Mouse (Mus musculus): Measurements from ENCODE around the gene Skil. TPM values are rescaled to one million over a fixed set of nuclear protein-coding genes. Genes with fewer than 3 reads are reported as not detected.

Gene Skil
- total RNA-seq, 2 experiments from 2014 or later = 62.7 to 63.9 TPM

Other genes with a start within 250 kb of the Skil start
- gene Gpr160, start 239.1 kb upstream of the Skil start, total RNA-seq (2021) = 1 to 10 TPM in 1 of 2 experiments, under 1 TPM in 1; 0.92 to 1.6 TPM
- gene Phc3, start 125.6 kb upstream of the Skil start, total RNA-seq (2021) = 10 to 100 TPM; 37.0 to 37.9 TPM
- gene Prkci, start 99.3 kb upstream of the Skil start, total RNA-seq (2021) = 10 to 100 TPM; 56.8 to 59.5 TPM
- gene Cldn11, start 54.9 kb downstream of the Skil start, total RNA-seq (2021) = 100 to 1,000 TPM; 189 to 199 TPM
- 10 to 100 TPM; 68.7 to 69.1 TPM for gene Slc7a14, start 215.3 kb downstream of the Skil start, total RNA-seq (2021)

Measured in layer of hippocampus, postnatal 14 days (tissue).